Mouse (Mus musculus) urinary bladder, postnatal 25 days (tissue): ENCODE measurements around the gene P2ry10.
"Not testable (repeated sequence)": the region's sequence is repeated elsewhere in the genome, so short reads cannot be mapped to it uniquely, and the experiment has no call there.

Experiments used
- DNase-seq: peaks from one replicate; pipeline ENCODE4 v3.0.0; 2022; ENCODE audit warnings: low spot score

The P2ry10 gene

DNA sequence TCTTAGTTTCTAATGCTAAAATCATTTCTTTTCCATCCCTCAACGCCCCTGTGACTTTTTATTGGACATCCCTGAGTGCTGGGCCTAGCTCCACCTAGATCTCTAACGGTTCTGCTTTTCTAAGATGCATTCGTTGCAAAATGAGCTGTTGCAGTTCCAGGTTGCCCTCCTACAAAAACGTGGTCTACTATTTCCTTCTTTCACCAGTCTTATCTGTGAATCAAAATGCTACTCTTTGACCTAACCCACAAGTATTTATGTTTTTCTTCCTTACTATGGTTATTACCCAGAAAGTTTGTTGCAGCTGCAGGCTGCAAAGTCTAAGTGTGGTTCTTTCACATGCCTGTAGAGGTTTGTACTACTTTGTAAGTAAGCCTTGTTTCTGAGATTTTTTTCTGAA lies at the start of gene P2ry10:
Gene P2ry10 (plus strand): TSS at position 316 of the 400 bp plus-strand sequence.
- no peak for DNase-seq

DNA sequence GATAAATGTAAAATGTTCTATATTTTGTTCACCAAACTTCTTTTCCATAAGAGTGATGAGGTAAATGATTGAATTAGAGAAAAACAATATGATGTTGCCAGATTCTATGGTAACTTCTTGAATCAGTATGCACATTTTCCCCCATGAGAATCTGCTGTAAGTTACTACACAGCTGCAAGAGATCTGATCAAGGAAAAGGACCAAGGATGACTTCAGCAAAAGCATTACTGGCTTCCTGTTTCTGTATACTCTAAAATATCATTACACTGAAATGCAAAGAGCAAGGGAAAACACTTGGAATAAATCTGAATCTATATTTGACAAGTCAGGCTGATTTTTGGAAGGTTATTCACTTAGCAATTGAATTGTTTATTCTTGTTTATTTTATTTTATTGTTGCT lies 49.1 kb upstream of the P2ry10 start:
- no peak for DNase-seq

DNA sequence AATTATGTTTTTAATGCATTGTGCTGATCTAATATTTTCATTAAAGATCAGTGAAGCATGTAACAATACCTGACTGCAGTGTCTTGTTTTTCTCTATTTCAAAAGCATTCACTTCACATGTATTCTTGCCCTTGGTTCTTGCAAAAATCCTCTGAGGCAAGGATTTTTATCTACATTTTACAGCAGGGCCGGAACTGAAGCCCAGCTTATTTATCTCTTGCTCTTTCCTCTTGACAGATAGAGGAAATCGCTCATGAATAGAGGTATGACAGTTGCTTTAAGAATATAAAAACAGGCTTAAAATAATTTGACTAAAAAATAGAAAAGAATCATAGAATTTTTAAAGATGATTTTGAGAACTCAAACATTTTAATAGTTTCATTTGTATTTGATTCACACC lies 48.7 kb upstream of the P2ry10 start:
- DNase-seq = no peak

DNA sequence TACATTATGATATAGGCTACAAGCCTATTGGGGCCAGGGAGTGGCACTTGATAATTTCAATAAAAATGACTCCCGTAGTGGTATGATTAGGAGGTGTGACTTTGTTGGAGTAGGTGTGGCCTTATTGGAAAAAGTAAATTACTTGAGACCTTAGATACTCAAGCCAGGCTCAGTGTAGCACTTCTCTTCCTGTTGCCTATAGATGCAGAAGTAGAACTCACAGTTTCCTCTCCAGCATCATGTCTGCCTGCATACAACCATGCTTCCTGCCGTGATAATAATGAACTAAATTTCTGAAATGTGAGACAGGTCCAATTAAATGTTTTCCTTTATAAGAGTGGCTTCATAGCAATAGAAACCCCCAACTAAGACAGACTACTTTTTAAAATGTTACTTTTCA lies 45.9 kb upstream of the P2ry10 start:
- no peak for DNase-seq

DNA sequence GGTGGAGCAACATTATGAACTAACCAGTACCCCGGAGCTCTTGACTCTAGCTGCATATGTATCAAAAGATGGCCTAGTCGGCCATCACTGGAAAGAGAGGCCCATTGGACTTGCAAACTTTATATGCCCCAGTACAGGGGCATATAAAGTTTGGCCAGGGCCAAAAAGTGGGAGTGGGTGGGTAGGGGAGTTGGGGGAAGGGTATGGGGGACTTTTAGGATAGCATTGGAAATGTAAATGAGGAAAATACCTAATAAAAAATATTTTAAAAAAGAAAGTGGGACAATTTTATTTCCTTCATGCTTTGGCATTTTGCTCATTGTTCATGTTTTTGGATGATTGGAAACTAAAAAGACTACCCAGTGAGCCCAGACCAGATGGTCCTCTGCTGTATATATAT lies 4.9 kb upstream of the P2ry10 start:
- DNase-seq = not testable (repeated sequence)

DNA sequence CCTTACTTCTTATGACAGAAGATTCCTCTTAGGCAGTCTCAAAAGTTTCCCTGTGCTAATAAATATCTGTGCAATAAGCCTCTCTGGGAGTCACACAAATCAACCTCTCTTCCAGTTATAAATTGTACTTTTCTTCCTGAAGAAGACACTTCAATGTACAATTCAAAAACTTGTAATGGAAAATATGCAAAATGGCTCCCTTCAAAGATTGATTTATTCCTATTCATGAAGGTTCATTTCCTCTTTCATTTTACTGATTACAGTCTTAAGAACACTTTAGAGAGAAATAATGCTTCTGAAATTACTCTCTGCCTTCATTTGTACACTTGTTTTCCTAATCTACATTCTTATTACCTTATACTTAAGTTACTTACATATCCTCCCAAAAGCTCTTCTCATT lies 4.0 kb upstream of the P2ry10 start:
- no peak for DNase-seq

DNA sequence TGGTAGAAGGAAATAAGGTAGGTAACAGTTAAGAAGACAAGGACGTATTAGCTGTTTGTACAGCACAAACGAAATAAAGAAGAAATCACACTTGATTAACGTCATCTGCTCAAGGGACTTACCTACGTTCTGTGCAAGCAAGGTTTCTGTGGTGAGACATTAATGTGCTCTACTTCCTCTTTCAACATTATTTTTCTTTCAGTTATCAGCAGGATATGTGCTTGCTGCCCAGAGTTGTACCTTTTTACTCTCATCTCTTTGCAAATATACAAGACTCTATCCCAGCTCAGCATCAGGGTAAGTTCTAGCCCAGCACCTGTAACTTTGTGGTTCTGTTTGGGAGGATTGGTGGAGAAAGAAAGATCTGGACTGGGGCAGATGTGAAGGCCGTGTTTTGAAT lies 839 bp downstream of the P2ry10 start:
- DNase-seq = no peak

DNA sequence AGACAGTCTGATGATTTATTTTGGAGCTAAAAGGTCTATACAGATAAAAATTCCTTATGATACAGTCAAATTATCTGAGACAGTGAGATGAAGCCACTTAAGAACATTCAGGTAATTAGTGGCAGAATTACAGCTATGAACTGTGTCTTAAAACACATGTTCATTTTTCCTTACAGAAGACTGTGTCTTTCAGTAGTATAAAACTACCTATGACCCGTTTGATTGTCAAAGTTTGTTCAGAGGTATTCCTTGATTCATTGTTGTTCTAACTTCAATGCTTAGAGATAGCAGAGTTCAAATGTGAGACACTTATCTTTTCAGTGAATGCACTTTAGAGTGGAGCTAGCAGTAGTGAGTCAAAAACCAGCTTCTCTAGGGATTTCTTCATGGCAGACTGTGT lies 1.6 kb downstream of the P2ry10 start:
- no peak for DNase-seq

DNA sequence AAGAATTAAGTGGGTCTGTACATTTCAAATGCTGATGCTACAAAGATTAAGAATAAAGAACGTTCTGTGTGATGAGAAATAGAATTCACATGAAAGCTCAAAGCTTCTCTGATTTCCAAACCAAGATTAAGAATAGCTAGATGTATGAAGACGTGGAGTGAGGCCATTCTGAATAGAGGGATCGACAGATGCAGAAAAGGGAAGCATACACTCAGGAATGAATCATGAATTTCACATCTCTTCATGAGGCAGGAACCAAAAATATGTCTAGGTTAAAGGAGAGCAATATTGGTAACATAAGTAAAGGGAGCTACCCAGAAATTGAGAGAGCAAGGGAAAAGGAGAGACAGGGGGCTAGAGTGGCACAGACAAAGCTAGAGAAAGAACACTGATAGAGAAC lies 7.3 kb downstream of the P2ry10 start:
- no peak for DNase-seq

DNA sequence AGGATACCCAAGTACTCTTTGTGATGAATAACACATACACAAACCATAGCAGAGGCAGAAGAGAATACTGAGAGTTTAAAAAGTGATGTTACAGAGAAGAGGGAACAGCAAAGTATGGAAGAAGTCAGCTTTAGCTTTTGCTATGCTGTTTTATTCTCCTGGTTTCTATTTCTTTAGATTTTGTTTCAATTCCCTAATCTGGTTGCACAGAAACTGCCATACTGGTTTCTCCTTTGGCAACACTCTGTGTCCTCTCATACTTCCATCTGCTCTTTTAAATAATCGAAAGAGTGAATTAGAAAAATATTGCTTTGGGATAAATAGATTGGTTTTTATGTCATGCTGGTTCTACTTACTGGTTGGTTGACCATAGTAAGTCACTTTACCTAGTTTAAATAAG lies 28.0 kb downstream of the P2ry10 start:
- no peak for DNase-seq

DNA sequence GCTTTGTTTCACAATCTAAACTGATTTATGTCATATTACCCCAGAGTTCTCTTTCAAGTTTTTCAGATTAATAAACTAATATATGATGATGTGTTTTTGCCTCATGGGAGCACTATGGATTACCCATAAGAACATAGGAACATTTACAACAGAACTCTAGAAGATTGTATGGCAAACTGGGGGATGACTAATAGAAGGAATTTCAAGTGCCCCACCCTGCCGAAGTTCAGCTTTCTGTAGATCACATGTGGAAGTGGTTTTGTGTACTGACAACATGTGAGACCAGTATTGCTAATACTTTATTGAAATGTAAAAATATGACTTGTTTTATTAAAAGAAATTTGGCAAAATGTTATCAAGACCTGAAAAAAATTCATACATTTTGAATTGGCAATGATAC lies 28.7 kb downstream of the P2ry10 start:
- no peak for DNase-seq

DNA sequence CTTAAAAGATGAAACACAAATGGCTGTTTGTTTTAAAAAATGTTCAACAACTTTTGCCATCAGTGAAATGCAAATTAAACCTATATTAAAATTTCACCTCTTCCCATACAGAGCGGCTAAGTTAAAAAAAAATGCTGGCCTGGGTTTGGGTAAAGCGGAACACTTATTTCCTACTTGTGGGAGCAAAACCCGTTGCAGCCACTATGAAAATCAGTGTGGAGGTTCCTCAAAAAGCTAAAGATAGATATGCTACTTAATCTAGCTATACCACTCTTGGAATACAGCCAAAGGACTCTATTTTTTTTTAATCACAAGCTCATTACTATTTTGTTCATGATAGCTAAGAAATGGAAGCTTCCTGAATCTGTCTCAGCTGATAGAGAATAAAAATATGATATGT lies 54.9 kb downstream of the P2ry10 start:
- no peak for DNase-seq

DNA sequence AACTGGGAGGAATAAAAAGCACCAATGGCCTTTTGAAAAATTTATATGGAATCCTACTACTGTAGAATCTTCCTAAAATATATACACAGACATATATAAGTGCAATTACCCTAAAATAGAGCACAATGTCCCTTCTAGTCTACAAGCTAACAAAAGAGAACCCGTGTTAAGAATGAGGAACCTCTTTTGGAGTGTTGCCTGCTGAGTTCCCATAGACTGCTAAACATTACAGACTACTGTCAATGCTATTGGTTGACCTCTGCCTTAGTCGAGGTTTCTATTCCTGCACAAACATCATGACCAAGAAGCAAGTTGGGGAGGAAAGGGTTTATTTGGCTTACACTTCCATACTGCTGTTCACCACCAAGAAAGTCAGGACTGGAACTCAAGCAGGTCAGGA lies 55.6 kb downstream of the P2ry10 start:
- no peak for DNase-seq

DNA sequence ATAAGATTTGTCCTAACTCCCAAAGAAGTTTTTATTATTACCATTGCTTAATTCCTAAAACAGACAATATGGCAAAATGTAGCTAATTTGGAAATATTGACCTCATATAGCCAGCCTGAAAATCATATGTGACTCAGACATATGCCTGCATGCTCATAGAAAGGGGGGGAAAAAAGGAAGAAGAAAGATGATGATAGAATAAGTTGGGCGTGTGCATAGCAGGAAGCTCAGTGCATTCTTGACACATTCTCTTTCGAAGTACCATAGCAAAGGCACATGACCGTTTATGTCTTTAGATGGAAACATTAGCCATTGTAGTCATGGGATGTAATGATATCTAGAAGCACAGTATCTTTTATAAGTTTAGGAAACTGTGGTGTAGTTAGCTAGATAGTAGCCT lies 60.4 kb downstream of the P2ry10 start, which contains the start of gene P2ry10b:
Gene P2ry10b (plus strand): TSS at position 247 of the 400 bp plus-strand sequence.
- DNase-seq = no peak

DNA sequence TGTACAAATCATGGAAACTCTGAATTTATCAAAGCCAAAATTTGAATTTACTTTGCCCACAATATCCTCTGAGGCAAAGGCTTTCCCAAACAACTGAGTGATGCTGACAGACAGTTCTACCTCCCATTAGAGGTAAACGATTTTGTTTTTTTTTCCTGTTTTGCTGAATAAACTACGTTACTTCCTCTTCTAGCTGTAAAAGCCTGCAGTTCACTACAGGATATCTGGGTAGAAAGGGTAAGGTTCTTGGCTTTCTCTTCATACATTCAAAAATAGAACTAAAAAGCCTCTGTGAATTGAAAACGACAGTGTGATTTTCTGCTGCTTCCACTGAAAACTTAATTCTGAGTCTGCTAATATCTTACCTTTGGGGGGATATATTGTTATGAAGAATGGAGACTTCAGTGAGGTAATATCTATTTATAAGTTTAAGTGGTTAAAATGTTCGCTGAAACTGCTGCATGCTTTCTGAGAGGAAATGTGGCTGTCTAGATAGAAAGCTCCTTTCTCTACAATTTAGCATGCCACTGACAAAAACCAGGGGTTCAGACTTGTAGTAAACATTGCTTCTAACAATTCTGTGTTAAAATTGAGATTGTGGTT lies 61.2 kb downstream of the P2ry10 start:
- no peak for DNase-seq

DNA sequence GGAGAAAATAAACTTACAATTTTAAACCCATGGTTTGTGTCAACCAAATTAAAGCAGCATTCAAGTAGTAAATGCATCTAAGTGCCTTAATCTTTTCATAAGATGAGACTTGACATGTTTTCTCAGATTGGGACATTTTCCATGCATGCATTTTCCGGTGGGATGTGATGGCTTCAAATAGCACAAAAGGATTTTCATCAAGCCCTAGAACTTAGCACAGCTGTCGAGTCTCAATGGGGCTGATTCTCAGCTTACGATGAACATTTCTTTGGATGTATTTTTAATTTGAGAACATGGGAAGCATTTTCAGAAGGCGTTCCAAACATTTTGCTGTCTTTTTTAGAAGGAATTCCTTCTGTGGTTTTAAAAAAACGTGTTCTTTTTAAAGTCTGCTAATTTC lies 61.7 kb downstream of the P2ry10 start:
- no peak for DNase-seq

DNA sequence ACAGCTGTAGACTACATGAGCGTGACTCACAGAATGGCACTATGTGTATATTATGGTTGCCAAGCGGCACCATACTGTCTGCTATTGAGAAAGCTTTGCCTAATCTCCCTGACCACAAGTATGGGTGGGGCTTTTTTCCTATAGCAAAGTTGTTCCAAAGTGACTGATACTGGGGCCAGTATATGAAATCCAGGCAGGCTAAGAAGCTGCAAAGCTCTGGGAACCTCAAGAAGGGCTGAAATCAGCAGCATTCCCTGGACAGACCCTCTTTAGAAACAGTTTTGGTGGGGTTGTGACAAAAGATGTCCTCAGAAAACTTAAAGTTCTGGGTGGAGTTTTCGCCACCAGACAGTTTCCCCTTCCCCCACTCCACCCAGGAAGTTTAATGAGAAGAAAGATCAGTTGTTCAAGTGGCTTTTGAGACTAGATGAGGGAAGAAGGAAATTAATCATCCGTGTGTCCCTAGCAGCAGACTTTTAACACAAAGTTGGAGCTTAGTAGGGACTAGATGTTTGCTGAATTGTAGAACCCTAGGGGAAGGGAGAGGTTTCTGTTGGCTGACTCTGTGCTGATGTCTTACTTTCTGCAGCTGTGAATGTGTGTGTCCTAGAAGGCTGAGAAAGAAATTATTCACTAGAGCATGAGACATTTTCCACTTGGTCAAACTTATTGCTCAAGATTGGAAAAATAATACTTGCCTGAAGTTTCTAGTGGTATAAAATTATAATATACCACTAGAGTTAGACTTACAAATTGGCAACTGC lies 62.6 kb downstream of the P2ry10 start:
- DNase-seq = no peak
